Mouse (Mus musculus) C2C12 (cell line): Measurements from ENCODE around the gene Syt15.

Experiments used
- CTCF ChIP-seq: IDR thresholded peaks from one replicate; pipeline ENCODE4 v1.5.1; 2011; ENCODE audit not compliant: control insufficient read depth, insufficient read depth, insufficient read length
- MAX ChIP-seq: IDR thresholded peaks from one replicate; pipeline ENCODE4 v1.6.1; 2011; ENCODE audit warnings: mild to moderate bottlenecking, control low read depth

- TF ChIP-seq MAX (no peak), CTCF (no peak)
Measured at GRCm38 (mm10) chr14:34209080-34209479, 10.3 kb upstream of the Syt15 start.
